Mouse (Mus musculus) macrophage (primary cell): ENCODE data around the gene D5Ertd579e. TPM values are rescaled to one million over a fixed set of nuclear protein-coding genes. Genes with fewer than 3 reads are reported as not detected.

Source experiments
- H3K27ac ChIP-seq: fragments of 350-480 bp; formaldehyde crosslinking; 2 replicates; pipeline ENCODE4 v1.9.0; 2021
- H3K36me3 ChIP-seq: fragments of 350-480 bp; formaldehyde crosslinking; 2 replicates; pipeline ENCODE4 v1.9.0; 2021; ENCODE audit errors: inconsistent target
- H3K4me3 ChIP-seq: fragments of 350-480 bp; formaldehyde crosslinking; 2 replicates; pipeline ENCODE4 v1.9.0; 2021; ENCODE audit errors: inconsistent target
- H3K79me2 ChIP-seq: fragments of 350-480 bp; formaldehyde crosslinking; 2 replicates; pipeline ENCODE4 v1.9.0; 2021; ENCODE audit errors: inconsistent target
- WGBS: methylation state at CpG from one replicate; pipeline ENCODE4 v1.1.7; 2026; ENCODE audit warnings: inconsistent platforms; ENCODE audit not compliant: missing documents; 5-methylcytosine and 5-hydroxymethylcytosine counted together
- polyA plus RNA-seq: library from polyadenylated mRNA; stranded (reverse); fragments of 250-400 nt; gene quantifications from 3 replicates; pipeline ENCODE4 v1.2.4, GENCODE M21; 2018; ENCODE audit warnings: inconsistent platforms

The D5Ertd579e gene
- polyA plus RNA-seq, 1 experiment from 2014 or later, result 17.3 TPM

- Histone ChIP-seq H3K27ac (no peak overlapping the region), H3K79me2 (no peaks in the 10 kb centered on the region), H3K36me3 (no peaks in the 10 kb centered on the region), H3K4me3 (no peak overlapping the region)
- WGBS, result 84% methylated on average over 7 of the region's 7 CpGs
Measured at GRCm38 (mm10) chr5:36727776-36728175, 32.0 kb upstream of the D5Ertd579e start.

GRCm38 (mm10) chr5:36727136-36727535 lies 31.3 kb upstream of the D5Ertd579e start:
- Histone ChIP-seq H3K79me2 (no peaks in the 10 kb centered on the region), H3K4me3 (no peak overlapping the region), H3K27ac (peak overlapping the region; percentile 72), H3K36me3 (no peaks in the 10 kb centered on the region)
- 49% methylated on average over 2 of the region's 2 CpGs for WGBS

DNA sequence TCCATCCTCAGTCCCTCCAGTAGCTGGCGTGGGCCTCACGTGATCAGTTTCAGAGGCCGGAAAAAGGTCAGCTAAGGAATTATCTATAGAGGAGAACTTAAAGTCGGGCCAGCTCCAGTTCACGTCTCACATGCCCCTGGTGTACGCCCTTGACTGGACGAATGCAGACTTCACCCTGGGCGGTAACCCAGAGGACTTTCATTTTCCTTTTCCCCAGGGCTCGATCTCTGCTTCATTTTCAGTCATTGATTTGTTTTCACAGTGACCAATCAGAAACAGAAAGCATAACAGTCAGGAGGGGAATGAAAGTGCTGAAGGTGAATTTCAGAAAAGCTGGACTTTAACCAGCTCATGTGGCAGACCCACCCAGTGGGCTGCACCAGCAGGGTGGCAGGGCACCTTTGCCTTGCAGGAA lies 30.6 kb upstream of the D5Ertd579e start:
- Histone ChIP-seq H3K36me3 (no peaks in the 10 kb centered on the region), H3K4me3 (no peak overlapping the region; the same call in 1 of the 2 replicates), H3K27ac (peak overlapping the region; percentile 72), H3K79me2 (no peaks in the 10 kb centered on the region)
- WGBS, result 27% methylated on average over 9 of the region's 9 CpGs

GRCm38 (mm10) chr5:36725861-36726260 lies 30.0 kb upstream of the D5Ertd579e start:
- WGBS, result 90% methylated on average over 12 of the region's 12 CpGs
- no peaks in the 10 kb centered on the region for H3K36me3 ChIP-seq
- peak overlapping the region; percentile 72 for H3K27ac ChIP-seq
- no peak overlapping the region for H3K4me3 ChIP-seq
- no peaks in the 10 kb centered on the region for H3K79me2 ChIP-seq

- Histone ChIP-seq H3K36me3 (no peaks in the 10 kb centered on the region), H3K4me3 (no peak overlapping the region), H3K27ac (no peak overlapping the region), H3K79me2 (no peaks in the 10 kb centered on the region)
- WGBS, result 91% methylated on average over 7 of the region's 7 CpGs
Measured at GRCm38 (mm10) chr5:36724274-36724673, 28.4 kb upstream of the D5Ertd579e start.

DNA sequence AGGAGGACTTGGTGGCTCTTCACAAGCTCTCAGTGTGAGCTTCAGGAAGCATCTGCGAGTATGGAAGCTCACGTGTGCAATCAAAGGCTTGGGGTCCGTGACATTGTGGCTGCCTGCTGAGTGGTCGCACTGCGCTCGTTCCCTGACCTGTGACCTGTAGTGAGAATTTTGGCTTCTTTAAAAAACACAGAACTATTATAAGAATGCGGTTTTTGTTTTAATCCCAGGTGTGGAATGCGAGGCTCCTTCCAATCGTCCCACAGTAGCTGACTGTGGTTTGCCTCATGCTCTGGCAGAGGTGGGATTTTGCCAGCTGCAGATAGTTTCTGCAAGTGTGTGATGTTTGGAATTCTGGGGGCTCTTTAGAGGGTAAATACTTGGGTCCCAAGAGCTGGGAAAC lies 27.5 kb upstream of the D5Ertd579e start:
- Histone ChIP-seq H3K27ac (peak overlapping the region; percentile 92), H3K36me3 (no peaks in the 10 kb centered on the region), H3K4me3 (no peak overlapping the region), H3K79me2 (no peaks in the 10 kb centered on the region)
- WGBS, result 90% methylated on average over 9 of the region's 9 CpGs

GRCm38 (mm10) chr5:36722415-36722856 lies 26.6 kb upstream of the D5Ertd579e start:
- peak overlapping the region; percentile 92 for H3K27ac ChIP-seq
- 39% methylated on average over 6 of the region's 6 CpGs for WGBS
- H3K4me3 ChIP-seq, result no peak overlapping the region
- H3K36me3 ChIP-seq, result no peaks in the 10 kb centered on the region
- H3K79me2 ChIP-seq, result no peaks in the 10 kb centered on the region

DNA sequence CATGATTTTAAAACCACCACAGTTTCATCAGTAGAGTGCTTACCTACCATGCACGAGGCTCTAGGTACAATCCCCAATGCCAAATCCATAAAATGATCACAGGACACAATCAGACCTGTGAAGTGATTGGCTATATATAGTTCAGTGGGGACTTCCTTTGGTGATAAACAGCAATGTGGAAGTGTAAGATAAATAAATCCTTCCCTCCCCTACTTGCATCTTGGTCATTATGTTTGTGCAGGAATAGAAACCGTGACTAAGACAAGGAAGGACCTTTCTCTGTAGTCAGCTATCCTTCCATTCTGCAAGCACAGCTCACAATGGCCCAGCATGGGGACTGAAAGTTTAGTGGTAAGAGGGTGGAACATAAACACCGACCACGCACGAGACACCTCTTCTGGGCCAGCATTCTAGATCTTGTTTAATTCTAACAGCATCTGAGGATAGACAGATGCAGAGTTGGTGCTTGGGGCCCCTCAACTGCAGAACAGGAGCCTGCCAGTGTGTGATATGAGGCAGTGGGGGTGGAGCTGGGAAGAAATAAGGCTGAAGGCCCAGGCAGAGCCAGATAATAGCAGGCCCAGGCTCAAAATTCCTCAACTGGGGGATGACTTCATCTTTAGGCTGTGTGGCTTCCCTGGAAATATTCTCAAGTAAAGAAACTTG lies 25.0 kb upstream of the D5Ertd579e start:
- Histone ChIP-seq H3K36me3 (no peaks in the 10 kb centered on the region), H3K79me2 (no peaks in the 10 kb centered on the region), H3K4me3 (no peak overlapping the region), H3K27ac (peak overlapping the region; percentile 92)
- 45% methylated on average over 5 of the region's 5 CpGs for WGBS

DNA sequence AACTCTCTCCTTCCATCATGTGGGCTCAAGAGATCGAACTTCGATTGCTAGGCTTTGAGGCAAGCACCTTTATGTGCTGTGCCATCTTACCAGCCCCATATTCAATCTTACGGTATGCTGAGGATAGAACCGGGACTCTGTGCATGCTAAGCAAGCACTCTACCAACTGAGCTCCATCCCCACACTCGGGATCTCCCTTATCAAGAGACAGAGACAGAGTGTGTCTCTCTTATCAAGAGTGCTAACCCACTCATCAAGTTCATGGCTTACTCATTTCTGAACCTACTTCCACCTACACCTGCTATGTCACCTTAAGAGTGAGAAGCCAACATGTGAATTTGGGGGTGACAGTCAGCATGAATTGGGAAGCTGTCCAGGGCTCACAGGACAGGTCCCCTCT lies 24.4 kb upstream of the D5Ertd579e start:
- peak overlapping the region; percentile 92 for H3K27ac ChIP-seq
- no peaks in the 10 kb centered on the region for H3K36me3 ChIP-seq
- WGBS, result 96% methylated on average over 5 of the region's 5 CpGs
- H3K4me3 ChIP-seq, result no peak overlapping the region
- H3K79me2 ChIP-seq, result no peaks in the 10 kb centered on the region

GRCm38 (mm10) chr5:36719601-36720000 lies 23.8 kb upstream of the D5Ertd579e start:
- no peak overlapping the region for H3K27ac ChIP-seq
- H3K36me3 ChIP-seq, result no peaks in the 10 kb centered on the region
- no peak overlapping the region for H3K4me3 ChIP-seq
- H3K79me2 ChIP-seq, result no peaks in the 10 kb centered on the region
- WGBS, result 97% methylated on average over 3 of the region's 3 CpGs

DNA sequence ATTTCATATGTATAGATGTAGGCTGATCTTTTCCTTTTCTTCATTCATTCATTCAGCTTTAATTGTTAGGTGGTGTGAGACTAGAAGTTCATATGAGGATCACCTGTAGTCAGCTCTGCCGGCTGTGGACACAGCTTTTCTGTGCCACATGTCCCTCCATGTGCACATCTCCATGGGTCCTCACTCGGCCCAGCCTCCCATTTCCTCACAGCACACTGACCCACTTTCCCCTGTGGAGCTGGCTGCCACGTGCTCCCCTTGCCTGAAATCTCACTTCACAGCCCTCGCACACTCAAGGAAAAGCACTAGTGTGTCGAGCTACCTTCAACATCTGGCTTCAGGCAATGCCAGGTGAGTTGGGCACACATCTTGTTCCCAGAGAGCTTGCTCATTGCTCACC lies 23.3 kb upstream of the D5Ertd579e start:
- 92% methylated on average over 2 of the region's 5 CpGs for WGBS
- Histone ChIP-seq H3K27ac (no peak overlapping the region), H3K36me3 (no peaks in the 10 kb centered on the region), H3K79me2 (no peaks in the 10 kb centered on the region), H3K4me3 (no peak overlapping the region)

- Histone ChIP-seq H3K27ac (no peak overlapping the region), H3K4me3 (no peak overlapping the region), H3K79me2 (no peaks in the 10 kb centered on the region), H3K36me3 (no peaks in the 10 kb centered on the region)
- 95% methylated on average over 2 of the region's 3 CpGs for WGBS
Measured at GRCm38 (mm10) chr5:36717889-36718288, 22.1 kb upstream of the D5Ertd579e start.

- Histone ChIP-seq H3K27ac (no peak overlapping the region), H3K36me3 (no peaks in the 10 kb centered on the region), H3K79me2 (no peaks in the 10 kb centered on the region), H3K4me3 (no peak overlapping the region)
- 94% methylated on average over 2 of the region's 2 CpGs for WGBS
Measured at GRCm38 (mm10) chr5:36716816-36717215, 21.0 kb upstream of the D5Ertd579e start.

GRCm38 (mm10) chr5:36714832-36715231 lies 19.0 kb upstream of the D5Ertd579e start:
- H3K4me3 ChIP-seq, result no peak overlapping the region
- no peak overlapping the region for H3K27ac ChIP-seq
- no peaks in the 10 kb centered on the region for H3K36me3 ChIP-seq
- WGBS, result 100% methylated on average over 3 of the region's 3 CpGs
- peaks cover 4% of the 10 kb centered on the region; the same call in 1 of the 2 replicates for H3K79me2 ChIP-seq

DNA sequence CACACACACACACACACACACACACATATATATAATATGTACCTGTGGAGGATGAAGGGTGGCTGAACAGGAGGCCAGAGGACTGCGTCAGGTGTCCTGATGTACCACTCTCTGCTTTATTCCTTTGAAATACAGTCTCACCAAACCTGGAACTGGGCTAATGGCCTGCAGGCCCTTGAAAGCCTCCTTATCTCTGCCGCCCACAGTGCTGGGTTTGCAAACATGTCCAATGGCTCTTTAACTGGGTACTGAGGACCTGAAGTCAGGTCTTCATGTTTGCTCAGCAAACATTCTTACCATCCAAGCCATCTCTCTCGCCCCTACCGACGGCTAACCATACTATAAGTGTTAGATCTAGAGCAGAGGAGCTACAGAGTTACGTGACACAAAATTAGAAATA lies 17.9 kb upstream of the D5Ertd579e start:
- H3K36me3 ChIP-seq, result no peaks in the 10 kb centered on the region
- 90% methylated on average over 6 of the region's 6 CpGs for WGBS
- H3K27ac ChIP-seq, result peak overlapping the region; percentile 97
- H3K4me3 ChIP-seq, result no peak overlapping the region
- H3K79me2 ChIP-seq, result peaks cover 4% of the 10 kb centered on the region; the same call in 1 of the 2 replicates
